Mouse (Mus musculus): ENCODE measurements at regions not wholly inside any gene's neighbourhood (a gene's known extent, or its start where the extent isn't known, plus 50 kb on each side); places are given as distances from the start of the nearest gene placed in this dataset.

DNA sequence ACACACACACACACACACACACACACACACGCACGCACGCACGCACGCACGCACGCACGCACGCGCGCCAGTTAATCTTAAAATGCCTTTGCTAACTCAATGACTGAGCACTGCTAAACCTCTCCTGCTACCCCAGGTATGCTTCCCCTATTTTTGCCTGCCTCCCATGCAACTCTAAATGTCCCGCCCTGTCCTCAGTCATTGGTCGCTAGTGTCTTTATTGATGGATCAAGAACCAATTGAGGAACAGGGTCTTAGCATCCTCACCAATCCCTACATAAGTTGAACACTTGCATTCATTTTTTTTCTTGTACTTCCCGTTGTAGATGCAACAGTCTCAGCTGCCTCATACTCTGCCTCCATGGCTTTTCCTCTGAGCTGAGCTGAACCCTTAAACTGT is 72.2 kb upstream of the Ankrd55 start:
- no peak for DNase-seq (ENCODE audit: low spot score in 2 of 2)

DNA sequence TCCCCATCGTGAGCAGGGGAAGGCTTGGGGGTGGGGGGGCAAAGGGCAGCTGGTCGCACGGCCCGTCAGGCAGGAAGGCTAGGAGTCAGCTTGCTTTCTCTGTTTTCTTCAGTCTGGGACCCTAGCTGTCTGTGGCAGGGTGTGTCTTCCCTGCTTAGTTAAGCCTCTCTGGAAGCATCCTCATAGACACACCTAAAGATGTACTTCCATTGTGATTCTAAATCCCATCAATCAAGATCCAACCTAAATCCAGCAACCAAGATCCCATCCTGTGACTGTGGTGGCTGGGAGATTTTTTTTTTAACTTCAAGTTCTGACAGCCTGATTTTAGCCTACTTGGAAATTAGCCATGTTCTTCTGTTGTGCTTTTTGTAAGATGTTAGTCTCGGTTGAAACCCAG is 69.9 kb upstream of the Ankrd55 start:
- no peak for DNase-seq (ENCODE audit: low spot score in 2 of 2)

DNA sequence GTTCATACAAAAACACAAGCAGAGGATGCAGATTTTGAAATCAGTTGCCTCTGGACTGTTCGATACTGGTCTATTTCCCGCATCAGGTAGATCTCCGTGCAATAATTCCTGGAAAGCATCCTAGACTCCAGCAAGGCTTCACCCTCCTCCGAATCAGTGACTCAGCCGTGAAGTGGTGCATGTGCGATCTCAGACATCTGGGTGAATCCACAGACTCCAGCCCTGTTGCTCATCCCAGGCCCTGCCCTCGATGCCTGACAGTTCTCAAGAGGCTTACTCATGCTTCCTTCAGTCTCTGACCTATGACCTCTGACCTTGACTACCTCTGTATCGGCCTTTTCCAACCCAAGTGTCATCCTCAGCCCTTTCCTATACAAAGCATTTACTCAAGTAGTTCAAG is 68.1 kb upstream of the Ankrd55 start:
- DNase-seq (ENCODE audit: low spot score in 2 of 2): no peak

DNA sequence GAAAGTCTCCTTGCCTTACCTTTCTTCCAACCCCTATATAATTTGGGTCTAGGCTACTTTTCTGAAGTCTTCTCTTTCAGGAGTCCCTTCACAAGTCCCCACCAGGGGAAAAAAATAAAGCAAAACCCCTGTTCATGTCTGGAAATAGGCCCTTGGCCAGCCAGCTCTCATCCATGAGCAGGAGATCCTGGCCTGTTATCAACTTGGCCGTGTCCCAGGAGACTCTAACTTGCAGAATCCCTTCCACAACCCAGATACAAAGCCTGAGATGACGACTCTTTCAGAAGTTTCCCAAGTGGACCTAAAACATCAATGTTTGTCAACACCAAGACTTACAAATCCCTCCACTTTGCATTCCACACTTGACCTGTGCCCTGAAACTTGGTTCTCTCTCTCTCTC is 64.6 kb upstream of the Ankrd55 start:
- no peak for DNase-seq (ENCODE audit: low spot score in 2 of 2)

DNA sequence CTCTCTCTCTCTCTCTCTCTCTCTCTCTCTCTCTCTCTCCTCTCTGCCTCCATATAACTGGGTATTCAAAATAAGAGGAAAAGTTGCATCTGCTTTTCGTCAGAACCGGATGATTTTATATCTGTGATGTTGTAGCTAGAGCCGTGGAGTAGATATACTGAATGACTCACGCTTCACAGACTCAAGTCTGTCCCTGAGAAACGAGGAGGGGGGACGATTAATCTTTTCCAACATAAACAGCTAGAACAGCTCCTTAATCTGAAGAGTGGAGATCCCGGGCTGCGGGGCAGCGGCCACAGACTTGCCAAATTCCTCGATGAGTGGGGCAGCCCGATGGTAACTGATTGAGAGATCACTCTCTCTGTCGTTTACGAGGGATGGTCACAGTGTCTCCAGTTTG is 60.5 kb upstream of the Ankrd55 start:
- no peak for DNase-seq (ENCODE audit: low spot score in 2 of 2)

DNA sequence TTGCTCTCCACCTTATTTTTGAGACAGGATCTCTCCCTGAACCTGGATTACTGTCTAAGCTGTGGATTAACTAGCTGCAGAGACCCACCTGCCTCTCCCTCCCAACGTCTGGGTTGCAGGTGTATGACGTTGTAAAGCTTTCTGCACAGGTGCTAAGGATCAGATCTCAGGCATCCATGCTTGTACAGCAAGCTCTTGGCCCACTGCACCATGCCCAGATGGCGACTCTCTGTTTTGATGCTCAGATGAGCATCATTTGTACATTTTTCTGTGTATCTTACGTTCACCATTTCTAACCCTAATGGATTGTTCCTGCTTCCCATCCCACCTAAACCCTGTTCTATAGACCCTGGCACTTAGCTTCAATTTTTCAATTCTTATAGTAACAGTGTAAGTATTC is 59.4 kb upstream of the Ankrd55 start:
- no peak for DNase-seq (ENCODE audit: low spot score in 2 of 2)

DNA sequence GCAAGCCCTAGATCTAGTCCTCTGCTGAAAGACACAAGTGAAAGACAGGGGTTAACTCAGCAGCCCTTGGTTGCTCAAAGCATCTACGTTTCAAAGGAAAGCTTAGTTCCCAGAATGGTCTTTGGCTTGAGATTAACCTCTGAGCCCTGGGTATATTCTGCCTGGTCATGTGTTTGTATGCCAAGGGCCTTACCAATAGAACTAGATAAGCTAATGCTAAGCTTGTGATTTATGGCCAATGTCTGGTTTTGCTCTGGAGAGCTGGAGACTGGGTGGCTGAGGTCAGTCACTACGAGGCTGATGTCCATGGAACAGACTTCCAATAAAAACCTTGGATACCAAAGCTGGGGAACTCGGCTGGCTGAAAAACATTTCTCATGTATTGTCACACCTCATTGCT is 58.1 kb upstream of the Ankrd55 start:
- no peak for DNase-seq (ENCODE audit: low spot score in 2 of 2)

DNA sequence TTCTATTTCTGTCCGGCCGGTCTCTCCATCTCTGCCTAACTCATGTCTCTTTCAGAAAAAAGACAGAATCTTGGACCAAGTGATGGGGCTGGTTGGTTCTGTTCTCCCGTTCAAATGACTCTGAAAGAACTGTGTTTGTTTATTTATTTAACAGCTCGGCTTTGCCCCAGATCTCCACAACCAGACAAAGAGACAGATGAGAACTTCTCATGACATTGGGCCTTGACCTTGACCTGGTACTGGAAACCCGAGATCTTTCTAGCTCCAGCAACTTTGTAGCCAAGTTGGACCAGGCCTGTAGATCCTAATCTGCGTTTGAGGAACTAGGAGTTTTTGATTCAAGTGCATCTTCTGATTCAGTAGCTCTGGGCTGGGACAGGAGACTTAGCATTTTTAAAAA is 53.6 kb upstream of the Ankrd55 start:
- no peak for DNase-seq (ENCODE audit: low spot score in 2 of 2)

DNA sequence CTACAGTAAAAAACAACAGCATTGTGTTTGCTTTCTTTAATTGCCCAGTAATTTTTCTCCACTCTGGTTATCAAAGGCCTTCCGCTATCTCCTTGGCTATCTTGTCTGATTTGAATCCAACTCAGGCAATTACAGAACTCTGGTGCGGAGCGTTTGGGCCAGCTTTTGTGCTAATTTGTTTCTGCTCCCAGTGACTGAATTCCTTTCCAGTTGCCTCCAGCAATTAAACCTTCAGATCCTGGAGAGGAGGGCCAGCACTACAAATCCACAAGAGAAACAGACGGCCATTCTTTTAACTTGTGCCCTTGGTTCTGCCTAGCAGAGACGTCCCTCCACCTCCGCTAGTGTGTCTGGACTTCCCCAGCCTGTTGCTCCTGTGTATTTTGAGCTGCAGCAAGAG is 51.3 kb upstream of the Ankrd55 start:
- no peak for DNase-seq (ENCODE audit: low spot score in 2 of 2)

DNA sequence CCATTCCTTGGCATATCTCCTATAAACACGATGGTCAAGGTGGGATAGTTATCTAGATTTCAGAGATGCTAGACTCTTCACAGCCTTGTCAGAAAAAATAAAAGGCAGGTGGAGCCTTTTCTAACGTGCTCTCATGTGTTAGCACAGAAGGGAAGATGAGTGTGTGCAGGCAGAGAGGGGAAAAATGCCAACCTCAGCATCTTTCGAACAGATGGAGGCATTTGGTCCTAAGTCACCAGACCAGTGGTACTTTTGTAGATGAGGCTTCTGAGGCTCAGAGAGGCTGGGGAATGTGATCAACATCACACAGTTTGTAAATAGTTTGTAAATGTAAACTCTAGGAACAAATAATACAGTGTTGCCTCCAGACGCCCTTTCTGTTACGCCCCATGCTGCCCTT is 50.9 kb upstream of the Ankrd55 start:
- DNase-seq (ENCODE audit: low spot score in 2 of 2): no peak

DNA sequence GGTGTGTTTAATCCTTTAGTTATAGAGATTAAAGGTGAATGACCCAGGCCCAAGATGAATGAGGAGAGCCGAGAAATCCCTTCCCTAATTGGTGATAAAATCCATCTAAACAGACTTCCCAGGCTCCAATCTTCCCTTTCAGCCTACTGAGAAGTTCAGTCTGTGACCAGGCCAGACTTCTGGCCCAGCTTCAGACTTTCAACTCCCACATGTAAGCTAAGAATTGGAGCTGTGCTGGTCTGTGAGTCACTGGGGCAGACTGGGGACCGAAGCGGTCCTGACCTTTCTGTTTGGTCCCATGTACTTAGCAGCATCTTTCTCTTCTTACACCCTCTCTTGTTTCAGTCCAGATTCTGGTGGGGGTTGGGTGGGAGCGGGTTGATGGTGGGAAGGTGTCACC is 50.3 kb upstream of the Ankrd55 start:
- no peak for DNase-seq (ENCODE audit: low spot score in 2 of 2)

All from spleen, postnatal 36 days (tissue).